Mouse (Mus musculus): ENCODE measurements around the gene D430042O09Rik.

GRCm38 (mm10) chr7:125847528-125847866, 139.8 kb downstream of the D430042O09Rik start:
- TF ChIP-seq CTCF (IDR thresholded peaks at IDR 0.05; ENCODE audit: low read depth) (no peak), EP300 (IDR thresholded peaks at IDR 0.05; ENCODE audit: low read depth) (no peak)
